Mouse (Mus musculus) ovary, postnatal 36 days (tissue): ENCODE results near the gene Gcn1l1.
"Not testable (repeated sequence)": the region's sequence is repeated elsewhere in the genome, so short reads cannot be mapped to it uniquely, and the experiment has no call there.

Experiments used
- DNase-seq: peaks from one replicate; pipeline ENCODE4 v3.0.0; 2022; ENCODE audit warnings: low spot score, mixed read lengths

Gcn1l1 gene

GRCm38 (mm10) chr5:115559237-115560101, 5.6 kb upstream of the Gcn1l1 start, which contains the start of gene Rplp0:
TSS of gene Rplp0 (plus strand) at chr5:115559467.
- peak; percentile 100 for DNase-seq

DNA sequence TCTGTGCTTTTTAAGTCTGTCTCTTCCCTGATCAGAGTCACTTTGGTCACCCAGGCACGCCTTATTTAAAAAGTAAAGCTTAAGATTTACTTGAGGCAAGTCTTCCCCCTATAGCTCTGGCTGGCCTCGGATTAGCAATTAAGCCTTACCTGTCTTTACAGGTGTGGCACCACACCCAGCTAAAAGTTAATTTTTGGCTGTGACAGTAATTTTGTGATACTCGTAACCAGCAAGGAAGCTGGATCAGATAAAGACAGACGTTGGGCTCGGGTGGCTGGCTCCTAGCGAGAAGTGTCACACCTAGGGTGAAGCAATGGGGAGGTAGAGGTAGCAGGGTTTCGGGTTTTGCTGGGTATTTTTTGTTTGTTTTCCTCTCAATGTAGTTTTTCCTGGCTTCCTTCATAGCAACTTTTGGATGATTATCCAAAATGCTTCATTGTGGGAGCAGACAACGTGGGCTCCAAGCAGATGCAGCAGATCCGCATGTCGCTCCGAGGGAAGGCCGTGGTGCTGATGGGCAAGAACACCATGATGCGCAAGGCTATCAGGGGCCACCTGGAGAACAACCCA, 4.6 kb upstream of the Gcn1l1 start:
- DNase-seq = no peak

DNA sequence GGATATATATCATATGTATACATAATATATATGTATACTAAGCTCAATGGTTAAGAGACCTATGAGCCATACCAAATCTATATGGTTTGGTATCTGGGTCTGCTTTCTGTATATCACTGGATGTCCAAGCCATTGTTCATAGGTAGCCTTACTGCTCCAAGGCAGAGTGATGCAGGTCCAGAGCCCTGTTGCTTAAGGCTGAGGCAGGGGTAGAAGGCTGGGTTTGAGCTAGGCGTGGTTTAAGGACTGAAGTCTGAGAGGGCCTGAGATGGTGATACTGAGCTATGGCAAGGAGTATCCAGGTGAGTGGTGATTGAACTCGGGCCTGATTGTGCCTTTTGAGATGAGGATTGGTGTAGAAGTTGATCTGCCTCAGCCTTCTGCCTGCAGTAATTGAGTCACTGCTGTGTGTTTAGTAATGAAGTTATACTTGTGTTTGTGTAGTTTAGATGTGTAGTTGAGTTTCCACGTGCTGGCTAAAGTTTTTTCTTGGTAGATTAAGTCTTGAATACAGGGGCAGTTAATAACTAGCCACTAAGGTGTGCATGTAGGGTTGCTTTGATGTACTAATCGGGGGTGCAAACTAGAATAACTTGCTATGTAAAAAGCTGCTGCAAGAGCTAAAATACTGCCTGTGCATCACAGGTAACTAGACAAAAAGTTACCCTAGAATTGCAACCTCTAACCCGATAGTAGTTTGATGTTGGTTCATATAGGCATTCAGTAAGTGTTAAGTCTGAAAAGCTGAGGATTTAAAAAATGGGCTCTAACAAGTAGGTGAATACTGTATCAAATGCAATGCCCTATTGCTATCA, 1.1 kb upstream of the Gcn1l1 start:
- DNase-seq = no peak

DNA sequence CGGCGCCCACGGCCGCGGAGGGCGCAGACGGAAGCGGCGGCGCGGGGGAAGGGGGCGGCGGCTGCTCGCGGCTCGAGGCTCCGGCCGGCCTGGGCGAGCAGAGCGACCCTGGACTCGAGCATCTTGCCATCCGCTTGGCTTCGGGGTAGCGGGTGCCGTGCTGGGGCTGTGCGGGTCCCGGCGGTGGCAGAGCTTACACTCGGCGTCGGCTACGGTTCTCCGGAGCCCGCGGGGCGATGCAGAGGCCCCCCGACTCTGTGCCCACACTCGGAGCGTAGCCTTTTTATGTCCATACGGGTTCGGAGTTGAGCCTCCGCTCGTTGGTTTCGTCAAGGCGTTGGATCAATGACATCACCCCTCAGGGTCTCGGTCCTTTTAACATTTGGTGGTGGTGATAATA, 349 bp downstream of the Gcn1l1 start:
- no peak for DNase-seq

DNA sequence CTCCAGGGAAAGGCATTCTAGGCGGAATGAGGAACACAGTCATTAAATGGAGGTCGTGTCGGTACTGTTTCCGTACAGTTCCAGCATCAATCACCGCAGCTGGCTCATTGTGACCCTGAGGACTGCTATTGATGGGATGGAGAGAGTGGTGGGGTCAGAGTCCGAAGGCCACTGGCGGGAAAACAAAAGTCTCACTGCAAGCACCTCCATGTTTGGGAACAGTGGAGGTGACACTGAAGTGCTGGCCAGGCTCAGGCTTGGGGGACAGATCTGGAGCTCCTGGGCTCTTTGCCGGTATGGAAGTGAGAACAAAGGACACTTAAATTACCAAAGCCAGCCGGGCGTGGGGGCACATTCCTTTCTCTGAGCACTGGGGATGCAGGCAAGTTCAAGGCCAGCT, 3.6 kb downstream of the Gcn1l1 start:
- no peak for DNase-seq

DNA sequence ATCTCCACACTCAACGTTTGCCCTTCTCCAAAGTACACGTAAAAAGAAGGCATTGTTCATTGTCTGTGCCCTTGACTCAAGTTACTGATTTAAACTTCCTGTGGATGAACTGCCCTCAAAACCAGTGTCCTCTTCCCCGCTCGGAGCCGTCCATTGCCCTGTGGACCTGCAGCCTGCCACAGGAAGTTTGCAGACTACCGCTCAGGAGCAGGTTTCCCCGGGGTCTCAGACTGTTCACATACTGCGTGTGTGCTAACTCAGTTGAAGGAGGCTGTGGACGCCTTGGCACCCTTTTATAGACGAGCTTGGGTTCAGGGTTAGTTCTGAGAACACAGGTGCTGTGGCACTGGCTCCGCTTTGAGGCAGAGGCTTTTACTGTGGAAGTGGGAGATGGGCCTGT, 4.3 kb downstream of the Gcn1l1 start:
- DNase-seq = no peak

DNA sequence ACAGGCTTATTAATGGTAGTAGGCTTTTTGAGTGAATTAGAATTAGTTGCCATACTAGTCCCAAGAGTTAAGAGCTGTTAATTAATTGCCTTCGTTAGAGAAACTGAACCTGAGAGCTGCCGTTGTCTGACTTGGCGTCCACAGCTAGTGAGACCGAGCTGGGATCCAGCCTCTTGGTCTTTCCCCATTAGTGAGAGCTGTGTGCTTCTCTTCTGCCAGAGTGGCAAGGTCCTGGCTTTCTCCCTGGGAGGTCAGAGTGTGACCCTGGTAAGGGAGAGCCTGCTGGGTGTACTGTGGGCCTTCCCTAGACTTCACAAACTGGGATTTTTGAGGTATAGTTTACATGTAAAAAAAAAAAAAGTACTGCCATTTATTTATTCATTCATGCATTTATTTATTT, 4.7 kb downstream of the Gcn1l1 start:
- DNase-seq = no peak

- DNase-seq = no peak
Observed at GRCm38 (mm10) chr5:115571086-115571485, 6.0 kb downstream of the Gcn1l1 start.

DNA sequence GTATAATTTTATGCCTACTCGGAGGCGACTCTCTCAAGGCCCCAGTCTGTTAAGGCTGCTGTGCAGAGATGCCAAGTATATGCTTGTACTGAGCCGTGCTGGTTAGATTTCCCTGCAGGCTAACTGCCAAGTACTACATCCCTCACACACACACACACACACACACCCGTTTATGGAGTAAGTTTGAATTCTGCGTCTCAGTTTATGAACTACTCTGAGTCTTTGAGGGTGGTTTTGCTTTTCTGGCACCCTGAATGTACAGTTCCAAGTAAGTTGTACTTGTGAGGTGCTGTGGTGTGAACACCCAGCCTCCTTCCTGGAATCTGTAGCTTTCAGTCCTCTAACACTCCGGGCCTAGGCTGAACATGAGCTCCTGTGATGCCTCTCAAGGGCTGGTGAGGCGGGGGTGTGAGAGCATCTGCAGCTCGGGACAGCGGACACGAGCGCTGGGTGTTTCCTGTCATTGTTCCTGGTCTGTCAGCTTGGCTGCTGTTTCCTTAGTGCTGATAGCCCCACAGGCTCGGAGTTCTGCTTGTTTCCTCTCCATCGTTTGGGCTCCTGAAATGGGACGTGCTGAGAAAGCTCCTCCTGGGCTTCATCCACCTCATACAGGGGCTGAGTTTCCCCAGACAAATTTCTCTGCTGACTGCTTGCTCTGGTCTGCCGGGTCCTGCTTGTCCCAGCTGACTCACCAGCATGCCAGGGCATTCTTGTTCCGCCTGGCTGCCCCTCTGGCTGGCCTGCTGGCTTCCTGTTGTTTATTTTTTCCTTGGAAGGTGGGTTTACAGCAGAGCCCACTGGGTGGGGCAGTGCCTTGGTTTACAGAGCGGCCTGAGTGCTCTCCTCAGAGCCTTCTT, 7.9 kb downstream of the Gcn1l1 start:
- no peak for DNase-seq

- DNase-seq = peak; percentile 51
Observed at GRCm38 (mm10) chr5:115574992-115575391, 9.9 kb downstream of the Gcn1l1 start.

- DNase-seq = not testable (repeated sequence)
Observed at GRCm38 (mm10) chr5:115577686-115578085, 12.6 kb downstream of the Gcn1l1 start.

GRCm38 (mm10) chr5:115578922-115579321, 13.9 kb downstream of the Gcn1l1 start:
- no peak for DNase-seq

- no peak for DNase-seq
Observed at GRCm38 (mm10) chr5:115579363-115579762, 14.3 kb downstream of the Gcn1l1 start.

- DNase-seq = no peak
Observed at GRCm38 (mm10) chr5:115580229-115581001, 15.4 kb downstream of the Gcn1l1 start.

DNA sequence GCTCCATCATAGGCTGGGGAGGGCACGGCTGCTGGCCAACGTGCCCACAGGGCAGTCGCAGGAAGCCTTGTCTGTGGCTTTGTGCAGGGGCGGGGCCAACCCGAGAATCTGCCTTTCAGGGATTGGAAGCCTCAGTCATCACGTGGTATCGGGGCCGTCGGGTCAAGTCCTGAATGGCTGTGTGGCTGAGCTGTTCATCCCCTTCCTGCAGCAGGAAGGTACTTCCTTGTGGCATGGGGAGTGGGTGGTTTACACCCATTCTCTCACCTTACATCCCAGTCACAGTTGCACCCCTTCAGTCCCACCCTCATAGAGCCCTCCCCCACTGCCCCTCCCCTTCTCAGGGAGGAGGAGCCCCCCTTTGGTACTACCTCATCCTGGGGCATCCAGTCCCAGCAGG, 16.6 kb downstream of the Gcn1l1 start:
- no peak for DNase-seq

GRCm38 (mm10) chr5:115585616-115586015, 20.6 kb downstream of the Gcn1l1 start:
- no peak for DNase-seq

GRCm38 (mm10) chr5:115586166-115586565, 21.1 kb downstream of the Gcn1l1 start:
- DNase-seq = no peak

DNA sequence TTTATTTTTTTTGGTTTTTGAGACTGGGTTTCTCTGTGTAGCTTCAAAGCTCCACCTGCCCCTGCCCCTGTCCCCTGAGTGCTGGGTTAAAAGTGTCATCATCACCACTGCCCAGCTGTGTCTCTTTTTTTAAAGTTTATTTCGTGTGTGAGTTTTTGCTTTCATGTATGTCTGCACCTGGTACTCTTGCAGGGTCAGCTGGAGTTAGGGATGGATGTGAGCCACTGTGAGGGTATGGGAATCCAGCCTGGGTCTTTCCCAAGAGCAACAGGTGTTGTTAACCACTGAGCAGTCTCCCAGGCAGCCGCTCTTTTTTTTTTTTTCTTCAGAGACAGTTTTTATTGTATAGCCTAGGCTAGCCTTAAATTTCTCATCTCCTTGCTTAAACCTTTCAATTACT, 21.7 kb downstream of the Gcn1l1 start:
- no peak for DNase-seq

- no peak for DNase-seq
Observed at GRCm38 (mm10) chr5:115591028-115591427, 26.0 kb downstream of the Gcn1l1 start.

GRCm38 (mm10) chr5:115591506-115591905, 26.5 kb downstream of the Gcn1l1 start:
- DNase-seq = no peak

- no peak for DNase-seq
Observed at GRCm38 (mm10) chr5:115603561-115603960, 38.5 kb downstream of the Gcn1l1 start.
